Mouse (Mus musculus) layer of hippocampus, adult 2 months (tissue): Measurements from ENCODE around the gene Chic1. TPM values are rescaled to one million over a fixed set of nuclear protein-coding genes. Genes with fewer than 3 reads are reported as not detected.

Experiments
- DNase-seq, 2 experiments: peaks; one replicate each; pipeline ENCODE4 v3.0.0; 2022; ENCODE audit warnings: low spot score in 2 of 2
- H3K27ac ChIP-seq: fragments of 200-600 bp; 2 replicates; pipeline ENCODE4 v1.8.1; 2022
- H3K4me3 ChIP-seq: fragments of 200-600 bp; 2 replicates; pipeline ENCODE4 v1.8.1; 2022; ENCODE audit warnings: mild to moderate bottlenecking
- CTCF ChIP-seq: fragments of 200-600 bp; conservative IDR thresholded peaks from 2 replicates; pipeline ENCODE4 v1.8.1; 2022; ENCODE audit warnings: antibody characterized with exemption, mild to moderate bottlenecking, moderate library complexity
- long read RNA-seq, 2 experiments: library from polyadenylated mRNA; stranded (forward); transcript quantifications; one replicate each; pipeline ENCODE4 v2.0.0; 2021; ENCODE audit warnings: borderline mapping rate in 2 of 2
- total RNA-seq, 2 experiments: library from RNA; stranded (reverse); gene quantifications; 2 replicates each; pipeline ENCODE4 v1.2.3; 2021

Chic1 gene
- total RNA-seq = 10 to 100 TPM; 20.1 to 21.6 TPM
- long read RNA-seq, experiment 1, full-length matches to known transcripts = 2 of 7 reads
- long read RNA-seq, experiment 1, partial matches to known transcripts = 2 of 7 reads
- long read RNA-seq, experiment 1, other reads (novel, unspliced or antisense) = 3 of 7 reads
- long read RNA-seq, experiment 2, full-length matches to known transcripts = 4 of 8 reads
- long read RNA-seq, experiment 2, partial matches to known transcripts = 0 of 8 reads
- long read RNA-seq, experiment 2, other reads (novel, unspliced or antisense) = 4 of 8 reads

DNA sequence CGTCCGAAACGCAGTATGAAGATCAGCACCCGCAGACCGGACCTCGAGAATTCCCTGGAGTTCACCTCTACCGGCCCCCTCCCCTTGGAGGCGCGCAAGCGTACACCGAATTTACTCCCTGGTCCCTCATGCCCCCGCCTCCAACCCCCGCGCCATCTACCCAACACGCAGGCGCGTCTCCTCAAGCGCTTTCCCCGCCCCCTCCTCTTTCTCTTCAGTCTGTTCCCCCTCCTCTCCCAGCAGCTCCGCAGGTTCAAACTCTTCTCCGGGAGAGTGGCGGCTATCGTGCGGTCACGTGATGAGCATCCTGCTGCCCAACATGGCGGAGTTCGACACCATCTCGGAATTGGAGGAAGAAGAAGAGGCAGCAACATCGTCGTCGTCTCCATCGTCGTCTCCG lies at the start of gene Chic1:
Gene Chic1 (plus strand): TSS at position 190 of the 400 bp plus-strand sequence.
- peak within 1 kb of the TSS; percentile 65 for H3K4me3 ChIP-seq
- peak within 1 kb of the TSS; percentile 90 for H3K27ac ChIP-seq
- no peak for TF ChIP-seq CTCF
- DNase-seq = peak; percentile 76 to 87

DNA sequence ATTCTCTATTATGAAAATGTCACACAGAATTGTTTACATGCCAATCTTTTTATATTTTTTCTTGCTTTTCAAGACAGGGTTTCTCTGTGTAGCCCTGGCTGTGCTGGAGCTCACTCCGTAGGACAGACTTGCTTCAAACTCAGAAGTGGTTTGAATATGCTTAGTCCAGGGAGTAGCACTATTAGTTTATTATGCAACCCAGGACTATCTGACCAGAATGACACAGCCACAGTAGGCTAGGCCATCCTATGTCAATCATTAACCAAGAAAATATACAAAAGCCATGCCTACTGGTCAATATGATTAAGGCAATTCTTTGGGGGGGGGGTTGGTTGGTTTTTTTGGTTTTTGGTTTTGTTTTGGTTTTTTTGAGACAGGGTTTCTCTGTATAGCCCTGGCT lies 48.0 kb upstream of the Chic1 start:
- H3K27ac ChIP-seq = no peak overlapping the region
- no peak for TF ChIP-seq CTCF

GRCm38 (mm10) chrX:103311723-103312122 lies 44.6 kb upstream of the Chic1 start:
- H3K4me3 ChIP-seq = no peak overlapping the region
- no peak overlapping the region for H3K27ac ChIP-seq
- TF ChIP-seq CTCF = no peak
- no peak for DNase-seq

More for the DNA sequence above, 48.0 kb upstream of the Chic1 start:
- DNase-seq = no peak
- no peak overlapping the region for H3K4me3 ChIP-seq

DNA sequence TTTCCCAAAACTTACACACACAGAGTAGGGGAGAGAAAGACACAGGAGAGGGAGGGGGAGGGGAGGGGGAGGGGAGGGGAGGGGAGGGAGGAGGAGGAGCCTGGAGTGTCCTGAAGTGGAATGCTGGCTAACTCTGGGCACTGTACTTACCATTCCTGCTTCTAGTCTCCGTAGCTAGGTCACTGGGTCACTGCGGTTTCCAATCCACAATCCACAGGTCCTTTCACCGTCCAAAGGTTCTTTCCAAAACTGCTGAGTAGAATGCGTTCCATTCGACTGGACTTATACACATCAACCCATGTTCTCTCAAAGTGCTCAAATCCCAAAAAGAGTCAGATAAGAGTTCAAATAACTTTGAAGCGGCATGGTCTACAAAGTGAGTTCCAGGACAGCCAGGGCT lies 42.1 kb upstream of the Chic1 start:
- H3K27ac ChIP-seq = no peak overlapping the region
- H3K4me3 ChIP-seq = no peak overlapping the region
- DNase-seq = no peak
- TF ChIP-seq CTCF = no peak

GRCm38 (mm10) chrX:103321146-103321545 lies 35.1 kb upstream of the Chic1 start, which contains the start of gene Cdx4:
Cdx4 (plus strand) TSS chrX:103321398.
- no peak for DNase-seq
- Histone ChIP-seq H3K27ac (no peak within 1 kb of the TSS), H3K4me3 (no peak within 1 kb of the TSS)
- no peak for TF ChIP-seq CTCF

GRCm38 (mm10) chrX:103325900-103326299 lies 30.4 kb upstream of the Chic1 start:
- no peak for TF ChIP-seq CTCF
- no peak for DNase-seq
- Histone ChIP-seq H3K4me3 (no peak overlapping the region), H3K27ac (no peak overlapping the region)

DNA sequence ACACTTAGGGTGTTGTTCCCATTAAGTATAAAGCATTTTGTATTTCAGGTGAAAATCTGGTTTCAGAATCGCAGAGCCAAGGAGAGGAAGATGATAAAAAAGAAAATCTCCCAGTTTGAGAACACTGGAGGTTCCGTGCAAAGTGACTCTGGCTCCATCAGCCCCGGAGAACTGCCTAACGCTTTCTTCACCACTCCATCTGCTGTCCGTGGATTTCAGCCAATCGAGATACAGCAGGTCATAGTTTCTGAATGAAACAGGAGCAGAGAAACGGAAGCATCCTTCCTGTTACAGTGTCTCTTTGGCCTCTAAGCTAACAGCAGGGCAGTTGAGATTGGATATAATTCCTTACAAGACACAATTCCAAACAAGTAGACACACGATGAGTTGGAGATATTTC lies 26.9 kb upstream of the Chic1 start:
- DNase-seq = no peak
- no peak overlapping the region for H3K27ac ChIP-seq
- H3K4me3 ChIP-seq = no peak overlapping the region
- TF ChIP-seq CTCF = no peak

DNA sequence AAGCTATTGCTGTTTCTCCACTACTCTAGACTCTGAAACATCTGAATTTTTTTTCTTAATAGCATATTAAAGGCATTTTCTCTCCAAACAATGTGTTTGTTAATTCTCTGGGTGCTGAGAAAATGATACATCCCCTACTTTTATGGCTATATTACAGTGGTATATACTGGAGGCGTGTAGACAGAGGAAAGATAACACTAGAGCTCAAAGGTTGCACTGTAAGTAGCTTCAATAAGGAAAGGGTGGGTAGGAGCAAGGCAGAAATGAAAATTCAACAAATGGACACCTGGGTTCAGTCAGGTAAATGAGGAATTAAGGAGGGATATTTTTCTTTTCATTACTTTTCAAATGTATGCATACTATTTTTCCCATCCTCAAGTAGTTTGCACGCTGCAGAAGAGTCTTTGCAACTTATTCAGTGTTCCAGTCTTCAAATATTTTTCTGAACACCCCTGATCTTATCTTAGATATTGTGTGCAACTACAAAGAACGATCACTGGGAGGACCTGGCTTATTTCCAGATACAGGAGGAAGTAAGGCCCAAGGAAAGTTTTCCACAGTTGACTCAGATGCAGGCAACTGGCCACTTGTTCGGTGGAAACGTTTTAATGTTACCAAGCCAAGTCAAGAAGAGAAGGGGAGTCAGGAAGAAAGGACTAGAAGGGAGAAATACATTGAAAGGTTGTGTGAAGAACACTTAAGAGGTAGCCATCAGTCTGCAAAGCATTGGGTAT lies 25.0 kb upstream of the Chic1 start:
- DNase-seq = no peak
- no peak for TF ChIP-seq CTCF
- H3K4me3 ChIP-seq = no peak overlapping the region

DNA sequence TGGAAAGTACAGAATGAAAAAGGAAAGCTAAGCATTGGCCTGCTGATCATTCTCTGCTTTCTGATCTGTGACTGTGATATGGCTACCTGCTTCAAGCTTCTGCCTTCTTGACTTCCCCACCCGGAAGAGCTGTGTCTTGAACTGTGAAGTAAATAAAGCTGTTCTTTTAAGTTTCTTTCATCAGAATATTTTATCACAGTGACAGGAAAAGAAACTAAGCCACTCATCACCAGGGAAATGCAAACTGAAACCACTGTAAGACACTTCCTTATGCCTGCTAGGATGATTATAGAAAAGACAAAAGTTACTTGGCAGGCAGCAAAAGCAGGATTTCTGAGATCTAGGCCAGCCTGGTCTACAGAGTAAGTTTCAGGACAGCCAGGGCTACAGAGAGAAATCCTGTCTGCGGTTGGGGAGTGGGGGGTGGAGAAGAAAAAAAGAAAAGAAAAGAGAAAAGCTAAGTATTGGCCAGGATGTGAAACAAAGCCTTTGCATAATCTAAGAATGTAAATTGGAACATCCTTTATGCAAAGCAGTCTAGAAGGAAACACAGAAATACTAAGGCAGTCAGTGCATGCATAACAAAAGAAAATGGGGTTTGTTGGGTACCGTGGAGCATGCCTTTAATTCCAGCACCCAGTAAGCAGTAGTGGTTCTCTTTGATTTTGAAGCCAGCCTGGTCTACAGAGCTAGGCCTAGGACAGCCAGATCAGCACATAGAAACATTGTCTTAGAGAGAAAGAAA lies 14.7 kb upstream of the Chic1 start:
- Histone ChIP-seq H3K4me3 (no peak overlapping the region), H3K27ac (no peak overlapping the region)
- DNase-seq = no peak
- no peak for TF ChIP-seq CTCF

More for the DNA sequence above, 25.0 kb upstream of the Chic1 start:
- H3K27ac ChIP-seq = no peak overlapping the region

DNA sequence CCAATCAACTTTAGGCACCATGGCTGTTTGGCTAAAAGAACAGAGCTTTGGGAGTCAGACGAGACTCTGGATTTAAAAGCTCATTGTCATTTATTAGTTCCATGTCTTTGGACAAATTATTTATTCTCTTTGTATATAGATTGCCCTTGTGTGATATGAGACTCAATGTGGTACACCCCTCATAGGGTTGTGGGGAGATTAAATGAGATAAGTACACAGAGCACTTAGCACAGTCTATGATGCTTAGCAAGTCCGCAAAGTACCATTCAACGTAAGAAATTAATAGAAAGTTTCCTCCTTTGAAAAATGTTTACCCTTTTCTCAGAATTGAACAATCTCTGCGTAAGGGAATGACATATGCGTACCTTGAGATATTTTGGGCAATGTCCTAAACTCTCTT lies 492 bp upstream of the Chic1 start:
- peak overlapping the region; percentile 65 for H3K4me3 ChIP-seq
- no peak for DNase-seq
- TF ChIP-seq CTCF = no peak
- H3K27ac ChIP-seq = peak overlapping the region; percentile 90

DNA sequence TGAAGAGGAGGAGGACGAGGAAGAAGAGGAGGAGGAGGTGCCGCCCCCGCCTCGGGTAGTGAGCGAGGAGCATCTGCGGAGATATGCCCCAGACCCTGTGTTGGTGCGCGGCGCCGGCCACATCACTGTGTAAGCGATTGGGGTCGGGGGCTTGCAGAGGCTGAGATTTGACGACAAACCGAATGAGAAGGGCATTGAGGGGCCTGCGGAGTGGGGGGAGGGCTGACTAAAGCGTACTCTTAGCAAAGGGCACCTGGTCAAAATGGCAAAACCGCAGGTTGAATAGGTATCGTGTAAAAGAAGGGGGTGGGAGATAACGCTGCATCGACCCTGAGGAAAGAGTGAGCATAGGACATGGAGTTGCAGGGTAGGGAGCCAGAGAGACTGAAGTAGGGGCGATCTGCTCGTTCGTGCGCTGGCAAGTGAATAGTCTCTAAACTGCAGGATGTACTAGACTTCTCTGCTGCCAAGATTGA lies 523 bp downstream of the Chic1 start:
- peak in 1 of 2 experiments; percentile 9 for DNase-seq
- Histone ChIP-seq H3K27ac (peak overlapping the region; percentile 90), H3K4me3 (peak overlapping the region; percentile 65)
- TF ChIP-seq CTCF = no peak

- peak; percentile 19 to 21 for DNase-seq
- Histone ChIP-seq H3K4me3 (no peak overlapping the region), H3K27ac (no peak overlapping the region; the same call in 1 of the 2 replicates)
- no peak for TF ChIP-seq CTCF
These were observed 9.9 kb downstream of the Chic1 start for GRCm38 (mm10) chrX:103366201-103366600.

- TF ChIP-seq CTCF = no peak
- Histone ChIP-seq H3K27ac (no peak overlapping the region), H3K4me3 (no peak overlapping the region)
- DNase-seq = no peak
These were observed 12.4 kb downstream of the Chic1 start for GRCm38 (mm10) chrX:103368650-103369049.
